Mouse (Mus musculus) embryonic fibroblast, embryonic 13.5 days (primary cell): Measurements from ENCODE around the gene Sectm1a.

Source experiments
- CTCF ChIP-seq: IDR thresholded peaks from 2 replicates; pipeline ENCODE4 v1.5.1; 2011; ENCODE audit warnings: mild to moderate bottlenecking, control low read depth, low read length, moderate library complexity, borderline replicate concordance; ENCODE audit not compliant: insufficient read depth
- POLR2A ChIP-seq: IDR thresholded peaks from 2 replicates; pipeline ENCODE4 v1.6.1; 2011; ENCODE audit warnings: low read depth, mild to moderate bottlenecking, control low read depth, low read length, moderate library complexity

DNA sequence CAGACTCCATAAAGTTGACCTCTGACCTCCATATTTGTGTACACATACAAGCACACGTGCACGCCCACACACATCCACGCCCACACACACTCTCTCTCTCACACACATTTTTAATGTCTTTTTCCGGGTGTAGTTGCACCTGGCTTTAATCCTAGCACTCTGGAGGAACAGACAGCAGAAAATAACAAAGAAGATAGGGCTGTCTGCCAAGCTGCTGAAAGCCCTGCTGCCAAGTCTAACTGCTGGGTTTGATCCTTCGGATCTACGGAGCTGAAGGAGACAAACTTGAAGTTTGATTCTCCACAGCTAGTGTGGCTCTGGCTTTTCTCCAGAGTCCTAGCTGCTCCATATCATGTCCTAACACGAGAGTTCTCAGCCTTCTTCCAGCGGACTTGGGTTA, 19.4 kb downstream of the Sectm1a start:
- TF ChIP-seq CTCF (no peak), POLR2A (no peak)
